Mouse (Mus musculus) embryonic facial prominence, embryonic 14.5 days (tissue): Measurements from ENCODE around the gene Dcst1. TPM values are rescaled to one million over a fixed set of nuclear protein-coding genes. Genes with fewer than 3 reads are reported as not detected.

Source experiments
- ATAC-seq: fragments of 200-750 bp; cut with Nextera tagmentation; 2 replicates; pipeline ENCODE4 v1.8.0; 2017; ENCODE audit warnings: low read depth, moderate number of reproducible peaks, moderate TSS enrichment
- DNase-seq: peaks from one replicate; pipeline ENCODE4 v3.0.0-alpha.2; 2015; ENCODE audit warnings: low spot score
- H3K27ac ChIP-seq: fragments of 300-500 bp; sonication (generic); replicated peaks from 2 replicates; pipeline ENCODE4 v1.5.1; 2014; ENCODE audit warnings: low read depth, mild to moderate bottlenecking, low read length, moderate library complexity
- H3K27me3 ChIP-seq: fragments of 300-500 bp; sonication (generic); replicated peaks from 2 replicates; pipeline ENCODE4 v1.6.1; 2014; ENCODE audit warnings: low read length; ENCODE audit not compliant: control insufficient read depth, insufficient read depth
- H3K36me3 ChIP-seq: fragments of 300-500 bp; sonication (generic); 2 replicates; pipeline ENCODE4 v1.6.1; 2014; ENCODE audit warnings: low read length, mixed read lengths; ENCODE audit not compliant: control insufficient read depth, insufficient read depth
- H3K4me1 ChIP-seq: fragments of 300-500 bp; sonication (generic); 2 replicates; pipeline ENCODE4 v1.6.1; 2014; ENCODE audit warnings: antibody characterized with exemption, low read length; ENCODE audit not compliant: control insufficient read depth, insufficient read depth
- H3K4me2 ChIP-seq: fragments of 300-500 bp; sonication (generic); 2 replicates; pipeline ENCODE4 v1.6.1; 2014; ENCODE audit warnings: low read depth, mild to moderate bottlenecking, low read length, moderate library complexity, mixed read lengths
- H3K4me3 ChIP-seq: fragments of 300-500 bp; sonication (generic); 2 replicates; pipeline ENCODE4 v1.5.1; 2014; ENCODE audit warnings: low read depth, mild to moderate bottlenecking, low read length
- H3K9ac ChIP-seq: fragments of 300-500 bp; sonication (generic); 2 replicates; pipeline ENCODE4 v1.6.1; 2014; ENCODE audit warnings: low read depth, mild to moderate bottlenecking, low read length, moderate library complexity, mixed read lengths
- H3K9me3 ChIP-seq: fragments of 300-500 bp; sonication (generic); 2 replicates; pipeline ENCODE4 v1.6.1; 2016; ENCODE audit warnings: low read length; ENCODE audit not compliant: control insufficient read depth
- WGBS: fragments of 180-500 bp; shearing (Covaris S2); extraction: QIAGEN DNeasy Blood & Tissue Kit; methylation state at CpG from one replicate; pipeline ENCODE4 v1.1.7; 2014; 5-methylcytosine and 5-hydroxymethylcytosine counted together
- polyA plus RNA-seq: library from polyadenylated mRNA; unstranded; fragments of >200 nt; fragmentation: Nextera tagmentation; extraction: Ambion mirVana; gene quantifications from 2 replicates; pipeline ENCODE4 v1.2.1, GENCODE M21; 2014

Dcst1 gene
- polyA plus RNA-seq, 1 experiment from 2014 or later = 0.26 TPM

- Histone ChIP-seq H3K9ac (peak overlapping the region; percentile 67), H3K27ac (0 out of 2 replicates have a peak overlapping the region, but pooled peaks have one; percentile 65)
- 3% methylated on average over 4 of the region's 4 CpGs for WGBS
These were observed 31.6 kb upstream of the Dcst1 start for GRCm38 (mm10) chr3:89396654-89397005.

DNA sequence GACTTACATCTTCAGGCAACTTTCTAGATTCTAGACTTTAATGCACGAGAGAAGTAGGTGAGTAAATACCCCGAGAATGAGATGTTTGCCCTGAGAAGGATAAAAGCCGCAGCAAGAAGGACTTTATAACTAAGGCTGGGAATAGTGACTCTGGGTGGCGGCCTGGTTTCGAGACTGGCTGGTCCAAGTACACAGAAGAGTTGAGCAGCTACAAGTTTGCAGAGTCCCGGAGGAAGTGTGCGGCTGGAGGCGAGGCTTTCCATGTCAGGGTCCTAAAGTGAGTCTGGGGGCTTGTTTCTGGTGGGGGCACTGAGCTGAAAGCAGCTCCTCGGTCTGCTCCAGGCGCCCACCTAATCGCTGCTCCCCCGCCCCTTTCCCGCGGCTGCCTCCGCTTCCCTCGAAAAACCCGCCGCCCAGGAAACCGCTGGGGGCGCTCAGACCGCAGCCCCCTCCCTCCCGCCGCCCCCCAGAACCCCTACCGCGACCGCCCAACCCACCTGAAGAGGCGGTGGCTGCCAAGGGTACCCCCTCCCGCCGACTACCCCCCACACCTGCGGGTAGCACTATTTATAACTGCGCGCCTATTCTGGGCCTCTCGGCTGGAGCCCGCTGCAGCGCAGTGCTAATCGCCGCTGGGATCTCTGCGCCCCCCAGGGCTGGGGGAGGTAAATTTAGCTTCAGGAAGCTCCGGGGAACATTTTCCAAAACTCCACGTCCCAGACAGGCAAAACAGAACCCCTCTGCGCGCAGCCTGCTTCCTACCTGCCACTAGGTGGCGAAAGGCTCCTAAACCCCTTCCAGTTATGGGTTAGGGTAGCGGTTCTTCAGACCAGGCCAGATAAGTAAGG lies 31.0 kb upstream of the Dcst1 start:
- H3K4me1 ChIP-seq = peaks cover 33% of the 10 kb centered on the region
- 0 out of 2 replicates have a peak, but pooled peaks cover 2% of the 10 kb centered on the region for H3K36me3 ChIP-seq
- peak overlapping the region; percentile 91 for H3K4me2 ChIP-seq
- ATAC-seq = 0 out of 2 replicates have a peak, but pooled peaks have one; percentile 14
- peak overlapping the region; percentile 49 for H3K4me3 ChIP-seq
- H3K27me3 ChIP-seq = peaks cover 14% of the 10 kb centered on the region
- no peaks in the 10 kb centered on the region for H3K9me3 ChIP-seq
- under 1% methylated on average over 28 of the region's 44 CpGs for WGBS
- peak; percentile 92 for DNase-seq
- H3K27ac ChIP-seq = peak overlapping the region; percentile 65
- H3K9ac ChIP-seq = peak overlapping the region; percentile 67

More at GRCm38 (mm10) chr3:89396654-89397005, 31.6 kb upstream of the Dcst1 start:
- 0 out of 2 replicates have a peak, but pooled peaks cover 4% of the 10 kb centered on the region for H3K36me3 ChIP-seq
- H3K4me2 ChIP-seq = peak overlapping the region; percentile 91
- H3K4me1 ChIP-seq = peaks cover 27% of the 10 kb centered on the region
- no peaks in the 10 kb centered on the region for H3K9me3 ChIP-seq
- H3K27me3 ChIP-seq = peaks cover 14% of the 10 kb centered on the region
- no peak for ATAC-seq
- peak overlapping the region; percentile 49 for H3K4me3 ChIP-seq
- DNase-seq = no peak

- 4% methylated on average over 10 of the region's 10 CpGs for WGBS
- Histone ChIP-seq H3K9me3 (no peaks in the 10 kb centered on the region), H3K27me3 (peaks cover 14% of the 10 kb centered on the region), H3K36me3 (no peaks in the 10 kb centered on the region), H3K27ac (peak overlapping the region; percentile 78), H3K9ac (peak overlapping the region; percentile 67; the same call in 1 of the 2 replicates), H3K4me1 (peaks cover 36% of the 10 kb centered on the region), H3K4me3 (peak overlapping the region; percentile 49), H3K4me2 (peak overlapping the region; percentile 91)
- ATAC-seq (no peak), DNase-seq (no peak)
These were observed 30.4 kb upstream of the Dcst1 start for GRCm38 (mm10) chr3:89395419-89395805.

GRCm38 (mm10) chr3:89394894-89395256 lies 29.8 kb upstream of the Dcst1 start:
- WGBS = 0% methylated on average over 10 of the region's 12 CpGs
- DNase-seq (peak; percentile 92), ATAC-seq (peak; percentile 13; the same call in 1 of the 2 replicates)
- Histone ChIP-seq H3K36me3 (no peaks in the 10 kb centered on the region), H3K4me3 (peak overlapping the region; percentile 49), H3K9me3 (no peaks in the 10 kb centered on the region), H3K27me3 (peaks cover 14% of the 10 kb centered on the region), H3K4me1 (peaks cover 36% of the 10 kb centered on the region), H3K9ac (peak overlapping the region; percentile 64), H3K4me2 (peak overlapping the region; percentile 91), H3K27ac (peak overlapping the region; percentile 78)

DNA sequence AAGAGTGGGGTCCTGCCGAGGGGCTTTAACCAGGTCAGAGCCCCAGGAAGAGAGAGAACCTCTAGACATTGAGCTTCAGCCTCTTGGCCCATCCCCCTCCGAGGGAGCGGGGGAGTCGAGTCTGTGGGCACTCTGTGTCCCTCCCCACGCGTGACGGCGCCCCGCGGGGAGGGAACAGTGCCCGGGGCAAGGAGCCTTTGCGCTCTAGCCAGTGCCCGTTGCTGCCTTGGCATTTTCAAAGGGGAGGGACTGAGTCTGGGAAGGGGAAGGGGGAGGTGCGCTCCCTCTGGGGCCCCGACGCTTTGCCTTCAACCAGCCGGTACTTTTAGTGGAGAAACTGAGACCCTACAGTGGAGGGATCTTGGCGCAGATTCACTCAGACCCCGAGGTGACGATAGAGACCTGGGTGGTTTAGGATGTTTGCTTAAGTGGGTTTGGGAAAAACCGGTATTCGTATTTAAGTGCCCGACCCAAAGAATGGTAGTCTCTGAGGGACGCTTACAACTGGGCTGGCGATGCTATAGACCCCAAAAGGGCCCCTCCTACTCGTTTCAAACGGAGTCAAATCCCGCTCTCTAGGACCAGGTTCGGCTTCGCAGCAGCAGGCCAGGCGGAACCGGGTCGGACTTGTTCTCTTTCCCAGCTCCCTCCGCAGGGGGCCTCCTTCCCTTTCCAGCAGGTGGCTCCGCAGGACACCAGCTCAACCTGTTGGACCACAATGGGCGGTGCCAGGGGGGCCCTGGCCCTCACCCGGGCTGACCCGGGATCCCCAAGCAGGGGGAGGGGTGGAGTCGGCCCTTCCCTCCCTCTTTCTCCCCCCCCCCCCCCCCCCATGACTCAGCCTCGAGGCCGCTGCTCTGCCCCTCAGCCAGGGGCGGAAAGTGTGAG lies 29.2 kb upstream of the Dcst1 start, which contains the start of gene Zbtb7b:
Gene Zbtb7b, minus strand, starts transcription at position 771 of the 888 bp plus-strand sequence.
- under 1% methylated on average over 32 of the region's 42 CpGs for WGBS
- Histone ChIP-seq H3K27ac (peak within 1 kb of the TSS; percentile 78), H3K4me3 (peak within 1 kb of the TSS; percentile 49), H3K9ac (peak within 1 kb of the TSS; percentile 67), H3K27me3 (peaks cover 14% of the 10 kb centered on the region), H3K9me3 (no peaks in the 10 kb centered on the region), H3K4me1 (peaks cover 36% of the 10 kb centered on the region), H3K4me2 (peak within 1 kb of the TSS; percentile 91), H3K36me3 (no peaks in the 10 kb centered on the region)
- peak; percentile 81 for DNase-seq
- ATAC-seq = peak; percentile 37

- ATAC-seq = peak; percentile 94
- H3K9me3 ChIP-seq = no peaks in the 10 kb centered on the region
- H3K36me3 ChIP-seq = no peaks in the 10 kb centered on the region
- peak overlapping the region; percentile 49 for H3K4me3 ChIP-seq
- DNase-seq = peak; percentile 98
- peak overlapping the region; percentile 64 for H3K9ac ChIP-seq
- under 1% methylated on average over 15 of the region's 15 CpGs for WGBS
- H3K27ac ChIP-seq = peak overlapping the region; percentile 78
- H3K4me1 ChIP-seq = peaks cover 36% of the 10 kb centered on the region
- peak overlapping the region; percentile 91 for H3K4me2 ChIP-seq
- H3K27me3 ChIP-seq = peaks cover 14% of the 10 kb centered on the region
These were observed 28.6 kb upstream of the Dcst1 start for GRCm38 (mm10) chr3:89393605-89394004.

DNA sequence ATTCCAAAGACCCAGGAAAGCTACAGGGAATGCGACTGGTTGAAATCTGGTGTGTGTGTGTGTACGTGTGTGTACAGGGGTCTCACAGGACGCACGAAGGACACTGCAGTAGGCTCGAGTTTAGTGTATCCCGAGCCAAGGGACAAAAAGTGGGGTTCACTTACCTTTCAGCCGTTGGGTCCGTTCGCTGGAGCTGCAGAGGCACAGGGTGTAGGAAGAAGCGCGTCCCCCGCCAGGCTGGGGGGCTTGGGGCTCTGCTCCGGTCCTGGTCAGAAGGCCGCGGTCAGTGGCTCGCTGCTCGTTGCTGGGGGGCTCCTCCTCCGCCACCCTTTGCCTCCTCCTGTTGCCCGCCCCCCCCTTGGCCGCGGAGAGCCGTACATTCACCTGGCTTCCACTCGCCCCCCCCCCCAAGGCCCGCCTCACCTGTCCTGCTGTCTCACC lies 27.8 kb upstream of the Dcst1 start:
- peak overlapping the region; percentile 66 for H3K27ac ChIP-seq
- peak overlapping the region; percentile 49 for H3K4me3 ChIP-seq
- DNase-seq = no peak
- WGBS = under 1% methylated on average over 13 of the region's 24 CpGs
- no peak for ATAC-seq
- H3K27me3 ChIP-seq = peaks cover 14% of the 10 kb centered on the region
- no peaks in the 10 kb centered on the region for H3K36me3 ChIP-seq
- peak overlapping the region; percentile 91 for H3K4me2 ChIP-seq
- H3K4me1 ChIP-seq = peaks cover 36% of the 10 kb centered on the region
- H3K9ac ChIP-seq = peak overlapping the region; percentile 66
- H3K9me3 ChIP-seq = no peaks in the 10 kb centered on the region
